Mouse (Mus musculus) CH12.LX (cell line): ENCODE results near the gene Elf1. TPM values are rescaled to one million over a fixed set of nuclear protein-coding genes. Genes with fewer than 3 reads are reported as not detected.

Experiments
- DNase-seq: peaks from one replicate; pipeline ENCODE4 v3.0.0-alpha.2; 2013; ENCODE audit errors: extremely low read depth
- H3K27ac ChIP-seq: 2 replicates; pipeline ENCODE4 v1.5.1; 2012; ENCODE audit warnings: low read depth, mild to moderate bottlenecking, control low read depth, moderate library complexity; ENCODE audit not compliant: insufficient read depth
- H3K27me3 ChIP-seq: replicated peaks from 2 replicates; pipeline ENCODE3; 2012; ENCODE audit warnings: inconsistent platforms
- H3K36me3 ChIP-seq, 2 experiments: replicated peaks in 1 of 2; 2 replicates each; pipeline versions ENCODE3 to v1.6.1; 2012; ENCODE audit warnings: inconsistent platforms in 1 of 2, low read length in 1 of 2, mild to moderate bottlenecking in 1 of 2, mixed read lengths in 1 of 2, moderate library complexity in 1 of 2; ENCODE audit not compliant: control insufficient read depth in 1 of 2, insufficient read depth in 1 of 2
- H3K4me1 ChIP-seq, 2 experiments: 2 replicates each; pipeline ENCODE4 v1.6.1; 2012; ENCODE audit warnings: inconsistent platforms in 1 of 2, moderate library complexity in 1 of 2; ENCODE audit not compliant: insufficient read depth in 2 of 2, control insufficient read depth in 1 of 2
- H3K4me2 ChIP-seq: 2 replicates; pipeline ENCODE4 v1.6.1; 2012; ENCODE audit warnings: low read depth, mild to moderate bottlenecking, control low read depth; ENCODE audit not compliant: poor library complexity, insufficient read depth, severe bottlenecking
- H3K4me3 ChIP-seq, 3 experiments: fragments of 150-350 bp in 1 of 3; sonication (generic) in 1 of 3; replicated peaks in 1 of 3; 2 replicates each; pipeline versions ENCODE3 to v1.5.1; 2011 to 2012; ENCODE audit warnings: low read depth in 2 of 3, low read length in 2 of 3, mild to moderate bottlenecking in 2 of 3, moderate library complexity in 2 of 3, control low read depth in 1 of 3, improper control_type of control experiment in 1 of 3, inconsistent platforms in 1 of 3, mixed read lengths in 1 of 3; ENCODE audit not compliant: poor library complexity in 1 of 3
- H3K79me2 ChIP-seq: replicated peaks from 2 replicates; pipeline ENCODE4 v1.6.1; 2012; ENCODE audit warnings: mild to moderate bottlenecking, moderate library complexity; ENCODE audit not compliant: control insufficient read depth, poor library complexity, insufficient read depth, severe bottlenecking; ENCODE audit errors: extremely low read depth
- H3K9ac ChIP-seq: 2 replicates; pipeline ENCODE4 v1.6.1; 2012; ENCODE audit warnings: low read depth, mild to moderate bottlenecking, control low read depth, moderate library complexity; ENCODE audit not compliant: insufficient read depth
- H3K9me3 ChIP-seq: replicated peaks from 2 replicates; pipeline ENCODE3; 2012; ENCODE audit warnings: low read length, inconsistent platforms, mixed read lengths
- BHLHE40 ChIP-seq: IDR thresholded peaks from 2 replicates; pipeline ENCODE4 v1.6.1; 2011; ENCODE audit warnings: mild to moderate bottlenecking, low read depth, low read length, improper control_type of control experiment
- CHD1 ChIP-seq: IDR thresholded peaks from 2 replicates; pipeline ENCODE4 v1.6.1; 2012; ENCODE audit warnings: low read depth, low read length, improper control_type of control experiment, inconsistent platforms
- CHD2 ChIP-seq: IDR thresholded peaks from 2 replicates; pipeline ENCODE4 v1.6.1; 2011; ENCODE audit warnings: low read length, improper control_type of control experiment
- CTCF ChIP-seq, 2 experiments: IDR thresholded peaks in 1 of 2; conservative IDR thresholded peaks in 1 of 2; 2 replicates each; pipeline ENCODE4 v1.5.1; 2011 to 2012; ENCODE audit warnings: low read depth in 2 of 2, low read length in 2 of 2, improper control_type of control experiment in 1 of 2, inconsistent platforms in 1 of 2, mild to moderate bottlenecking in 1 of 2, moderate library complexity in 1 of 2
- EP300 ChIP-seq: IDR thresholded peaks from 2 replicates; pipeline ENCODE4 v1.6.1; 2011; ENCODE audit warnings: low read length, improper control_type of control experiment
- ETS1 ChIP-seq: conservative IDR thresholded peaks from 2 replicates; pipeline ENCODE4 v1.6.1; 2012; ENCODE audit warnings: low read depth, mild to moderate bottlenecking, inconsistent platforms, low read length, improper control_type of control experiment, moderate library complexity
- GABPA ChIP-seq: IDR thresholded peaks from 2 replicates; pipeline ENCODE4 v1.6.1; 2012; ENCODE audit warnings: low read depth, low read length, improper control_type of control experiment, inconsistent platforms; ENCODE audit not compliant: insufficient replicate concordance
- HCFC1 ChIP-seq: IDR thresholded peaks from 2 replicates; pipeline ENCODE4 v1.6.1; 2012; ENCODE audit warnings: low read depth, mild to moderate bottlenecking, inconsistent platforms, low read length, improper control_type of control experiment
- IRF4 ChIP-seq: IDR thresholded peaks from 2 replicates; pipeline ENCODE4 v1.6.1; 2014; ENCODE audit warnings: low read depth, mild to moderate bottlenecking, inconsistent platforms, low read length, improper control_type of control experiment
- JUND ChIP-seq: conservative IDR thresholded peaks from 2 replicates; pipeline ENCODE4 v1.6.1; 2011; ENCODE audit warnings: low read depth, low read length, improper control_type of control experiment
- MAFK ChIP-seq: IDR thresholded peaks from 2 replicates; pipeline ENCODE4 v1.6.1; 2011; ENCODE audit warnings: low read length, improper control_type of control experiment; ENCODE audit not compliant: insufficient replicate concordance
- MAX ChIP-seq: IDR thresholded peaks from 2 replicates; pipeline ENCODE4 v1.6.1; 2011; ENCODE audit warnings: low read length, improper control_type of control experiment
- MEF2A ChIP-seq: IDR thresholded peaks from 2 replicates; pipeline ENCODE4 v1.6.1; 2014; ENCODE audit warnings: low read depth, mild to moderate bottlenecking, inconsistent platforms, low read length, improper control_type of control experiment, borderline replicate concordance
- NELFE ChIP-seq: IDR thresholded peaks from 2 replicates; pipeline ENCODE4 v1.6.1; 2011; ENCODE audit warnings: low read depth, low read length, improper control_type of control experiment
- PAX5 ChIP-seq: IDR thresholded peaks from 2 replicates; pipeline ENCODE4 v1.6.1; 2012; ENCODE audit warnings: low read length, inconsistent platforms, mixed read lengths
- POLR2AphosphoS2 ChIP-seq: IDR thresholded peaks from 2 replicates; pipeline ENCODE4 v1.6.1; 2011; ENCODE audit warnings: low read depth, low read length, improper control_type of control experiment
- RAD21 ChIP-seq: IDR thresholded peaks from 2 replicates; pipeline ENCODE4 v1.6.1; 2011; ENCODE audit warnings: low read depth, mild to moderate bottlenecking, low read length, improper control_type of control experiment, moderate library complexity
- SMC3 ChIP-seq: IDR thresholded peaks from 2 replicates; pipeline ENCODE4 v1.6.1; 2011; ENCODE audit warnings: low read depth, low read length, improper control_type of control experiment
- UBTF ChIP-seq: IDR thresholded peaks from 2 replicates; pipeline ENCODE4 v1.6.1; 2012; ENCODE audit warnings: low read depth, mild to moderate bottlenecking, inconsistent platforms, low read length, improper control_type of control experiment, moderate library complexity
- USF2 ChIP-seq: conservative IDR thresholded peaks from 2 replicates; pipeline ENCODE4 v1.6.1; 2011; ENCODE audit warnings: low read depth, low read length, improper control_type of control experiment
- ZMIZ1 ChIP-seq: IDR thresholded peaks from 2 replicates; pipeline ENCODE4 v1.6.1; 2012; ENCODE audit warnings: low read depth, mild to moderate bottlenecking, inconsistent platforms, low read length, improper control_type of control experiment
- dilution Hi-C: fragments of 300-500 bp; cut with MboI; formaldehyde crosslinking; loops from 2 replicates; pipeline ENCODE4 v1.14.3; 2020; ENCODE audit warnings: low sequenced_read_pairs; ENCODE audit not compliant: extremely low pct_unique_long_range_greater_than_20kb, extremely low pct_ligation_motif_present
- in situ Hi-C: fragments of 300-500 bp; cut with MboI; formaldehyde crosslinking; loops from 3 replicates; pipeline ENCODE4 v1.14.3; 2019; ENCODE audit warnings: low sequenced_read_pairs, low pct_ligation_motif_present, low pct_unique_long_range_greater_than_20kb, mixed read lengths
- polyA plus RNA-seq: library from polyadenylated mRNA; unstranded; fragments of >175 nt; gene quantifications from 2 replicates; pipeline ENCODE4 v1.2.1, GENCODE M21; 2012; ENCODE audit warnings: low read depth; ENCODE audit not compliant: insufficient read length
- total RNA-seq, 2 experiments: library from RNA; depleted of rRNA; stranded (reverse); fragments of 300-350 nt in 1 of 2; fragments of >200 nt in 1 of 2; gene quantifications; 2 replicates each; pipeline ENCODE4 v1.2.3; 2012 to 2014

Elf1 gene
- total and polyA plus RNA-seq, 3 experiments = 37.1 to 71.7 (median 54.4) TPM

DNA sequence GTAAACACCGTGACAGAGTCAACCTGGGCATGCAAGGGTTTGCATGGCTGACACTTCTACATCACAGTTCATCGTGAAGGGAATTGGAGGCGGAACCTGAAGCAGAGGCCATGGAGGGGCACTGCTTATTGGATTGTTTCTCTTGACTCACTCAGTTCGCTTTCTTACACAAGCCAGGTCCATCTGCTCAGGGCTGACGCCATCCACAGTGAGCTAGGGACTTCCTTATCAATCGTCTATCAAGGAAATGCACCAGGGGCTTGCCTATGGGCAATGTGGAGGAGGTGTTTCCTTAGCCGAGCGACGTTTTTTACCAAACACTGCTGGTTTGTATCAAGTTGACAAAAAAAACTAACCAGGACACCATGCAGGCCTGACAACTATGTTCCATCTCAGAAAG, 18.3 kb downstream of the Elf1 start:
- H3K36me3 ChIP-seq = no peaks in the 10 kb centered on the region
- dilution Hi-C loops = no loop called here
- in situ Hi-C loops = no loop called here
- no peak for TF ChIP-seq EP300
- TF ChIP-seq PAX5 = no peak
- TF ChIP-seq MAFK = no peak
- no peak for TF ChIP-seq MEF2A
- no peak for TF ChIP-seq GABPA
- TF ChIP-seq BHLHE40 = no peak
- no peak for TF ChIP-seq HCFC1
- TF ChIP-seq CHD2 = no peak
- TF ChIP-seq POLR2AphosphoS2 = no peak
- no peak for TF ChIP-seq CHD1
- no peak for TF ChIP-seq NELFE
- TF ChIP-seq UBTF = no peak
- TF ChIP-seq ZMIZ1 = no peak
- TF ChIP-seq RAD21 = no peak
- TF ChIP-seq JUND = no peak
- TF ChIP-seq SMC3 = no peak
- TF ChIP-seq IRF4 = no peak
- no peak for TF ChIP-seq ETS1
- H3K79me2 ChIP-seq = no peaks in the 10 kb centered on the region; the same call in 1 of the 2 replicates
- no peak overlapping the region for H3K9ac ChIP-seq
- no peak overlapping the region for H3K4me3 ChIP-seq
- H3K27me3 ChIP-seq = no peaks in the 10 kb centered on the region
- peaks cover 0 to 3% of the 10 kb centered on the region in 2 experiments; a peak in 1 of 4 replicates for H3K4me1 ChIP-seq
- H3K9me3 ChIP-seq = no peaks in the 10 kb centered on the region
- no peak overlapping the region for H3K27ac ChIP-seq
- no peak for DNase-seq
- no peak overlapping the region for H3K4me2 ChIP-seq

DNA sequence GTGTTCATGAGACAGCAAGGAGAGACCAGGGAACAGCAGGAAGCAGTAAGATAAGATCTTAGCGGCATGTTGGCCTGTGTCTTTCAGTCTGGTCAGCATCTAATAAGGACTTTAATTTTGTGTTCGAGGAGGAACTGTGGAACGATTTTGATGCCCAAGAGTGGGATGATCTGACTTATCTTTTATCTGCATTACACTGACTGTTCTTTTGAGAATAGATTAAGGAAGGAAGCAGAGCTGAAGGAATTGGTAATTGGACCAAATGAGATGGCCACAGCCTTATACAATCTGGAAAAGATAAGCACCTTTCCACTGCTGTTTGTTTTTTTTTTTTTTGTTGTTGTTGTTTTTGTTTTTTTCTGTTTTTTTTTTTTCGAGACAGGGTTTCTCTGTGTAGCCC, 19.8 kb downstream of the Elf1 start:
- Histone ChIP-seq H3K9me3 (no peaks in the 10 kb centered on the region), H3K4me2 (no peak overlapping the region), H3K79me2 (no peaks in the 10 kb centered on the region; the same call in 1 of the 2 replicates), H3K4me3 (no peak overlapping the region), H3K27me3 (no peaks in the 10 kb centered on the region), H3K9ac (no peak overlapping the region), H3K36me3 (no peaks in the 10 kb centered on the region), H3K4me1 (peaks cover 0 to 3% of the 10 kb centered on the region in 2 experiments; a peak in 1 of 4 replicates)
- in situ Hi-C loops = no loop called here
- dilution Hi-C loops = no loop called here
- DNase-seq = no peak
- TF ChIP-seq BHLHE40 (no peak), CTCF (conservative IDR thresholded peaks at IDR 0.05 in 1 of 2, IDR thresholded peaks at IDR 0.05 in 1 of 2; ENCODE audit: low read depth in 2 of 2, low read length in 2 of 2) (no peak), MAX (no peak), USF2 (no peak)
- TF ChIP-seq, all 38 proteins: peak for 0
- H3K27ac ChIP-seq = no peak overlapping the region
